Mouse (Mus musculus): Measurements from ENCODE around the gene 4930402H24Rik.

4930402H24Rik gene

DNA sequence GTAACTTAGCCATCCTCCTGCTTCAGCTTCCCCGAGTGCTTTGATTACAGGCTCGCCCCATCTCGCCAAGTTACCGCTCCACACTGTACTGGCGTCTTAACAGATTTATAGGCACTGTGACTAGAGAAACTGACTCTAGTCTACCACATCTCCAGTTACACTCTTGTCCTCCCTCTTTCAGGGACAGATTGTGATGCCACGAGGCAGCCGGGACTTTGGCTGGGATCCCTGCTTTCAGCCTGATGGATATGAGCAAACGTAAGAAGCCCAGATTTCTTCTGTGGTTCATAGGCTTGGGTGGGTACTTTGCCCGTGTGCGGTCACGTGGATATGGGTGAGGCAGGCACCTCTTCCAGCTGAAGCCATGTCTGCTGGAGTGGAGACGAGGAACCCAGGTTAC is 227.1 kb downstream of the 4930402H24Rik start:
- in situ Hi-C loops (cut with MboI, MseI): no loop called here

DNA sequence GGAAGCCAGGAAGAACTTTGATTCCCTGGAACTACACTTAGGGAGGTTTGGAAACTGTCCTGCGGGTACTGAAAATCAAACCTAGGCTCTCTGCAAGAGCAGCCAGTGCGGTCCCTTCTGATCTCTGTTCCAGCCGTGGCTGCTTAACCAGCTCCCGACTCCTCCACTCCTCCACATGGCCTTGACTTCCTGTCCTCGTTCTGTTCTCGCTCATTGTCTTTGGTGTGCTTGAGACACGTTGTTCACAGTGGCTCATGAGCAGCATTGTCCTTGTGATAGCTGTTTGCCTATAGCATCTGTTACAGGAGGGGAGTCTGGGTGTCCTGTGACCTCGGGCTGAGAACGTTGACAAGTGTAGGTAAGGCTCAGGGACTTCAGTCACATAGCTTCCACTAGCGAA is 229.0 kb downstream of the 4930402H24Rik start:
- in situ Hi-C loops (cut with MboI, MseI): no loop called here

DNA sequence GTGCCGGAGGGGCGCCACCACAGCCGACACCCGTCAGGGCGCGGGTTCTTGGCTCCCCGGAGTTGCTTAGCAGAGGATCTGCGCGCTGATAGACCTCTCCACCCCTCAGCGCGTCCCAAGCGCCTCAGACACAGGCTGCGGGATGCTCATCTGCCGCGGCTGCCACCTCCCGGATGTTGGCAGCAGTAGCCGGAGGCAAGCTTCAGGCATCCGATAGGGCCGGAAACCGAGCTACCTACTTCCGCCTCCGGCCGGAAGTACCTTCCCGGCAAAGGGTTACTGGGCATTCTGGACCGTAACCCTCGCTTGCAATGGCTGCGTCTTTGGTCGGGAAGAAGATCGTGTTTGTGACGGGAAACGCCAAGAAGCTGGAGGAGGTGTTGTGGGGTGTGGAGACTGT is 238.6 kb downstream of the 4930402H24Rik start, which contains the start of gene Itpa:
TSS of gene Itpa (plus strand) at position 52 of the 400 bp plus-strand sequence.
- in situ Hi-C loops (cut with MboI, MseI): loop anchor here in 1 of 2 experiments (5.0 kb wide), 1 partner anchor 90 kb away; the partner anchor contains the start of gene Oxt

DNA sequence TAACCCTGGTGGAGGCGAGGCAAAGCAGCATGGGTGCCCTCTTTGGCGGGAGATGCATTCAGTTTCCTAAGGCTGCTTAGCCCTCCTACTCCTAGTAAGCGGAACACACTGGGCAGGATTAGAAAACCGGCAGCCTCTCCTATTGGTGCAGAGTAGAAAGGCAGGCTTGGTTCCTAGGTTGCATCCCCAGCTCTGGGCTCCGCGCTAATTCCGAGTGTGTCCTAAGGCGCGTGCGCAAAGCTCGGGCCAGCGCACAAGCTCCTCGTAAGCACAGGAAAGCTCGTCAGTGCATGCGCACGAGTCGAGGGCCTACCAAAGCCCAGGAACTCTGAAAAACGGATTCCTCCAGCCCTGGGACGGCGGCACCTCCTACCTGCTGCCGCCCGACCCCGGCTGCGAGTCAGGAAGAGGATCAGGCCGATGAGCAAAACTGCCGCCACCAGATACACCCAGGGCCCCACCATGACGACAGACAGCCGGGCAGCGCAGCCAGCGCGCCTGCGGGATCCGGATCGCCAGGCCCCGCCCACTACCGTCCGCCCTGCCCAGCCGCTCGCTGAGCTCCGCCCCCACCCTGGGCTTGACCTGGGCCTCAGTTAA is 242.0 kb downstream of the 4930402H24Rik start, which contains the start of gene Ddrgk1:
TSS of gene Ddrgk1 (minus strand) at position 558 of the 600 bp plus-strand sequence.
- in situ Hi-C loops (cut with MboI, MseI): no loop called here

DNA sequence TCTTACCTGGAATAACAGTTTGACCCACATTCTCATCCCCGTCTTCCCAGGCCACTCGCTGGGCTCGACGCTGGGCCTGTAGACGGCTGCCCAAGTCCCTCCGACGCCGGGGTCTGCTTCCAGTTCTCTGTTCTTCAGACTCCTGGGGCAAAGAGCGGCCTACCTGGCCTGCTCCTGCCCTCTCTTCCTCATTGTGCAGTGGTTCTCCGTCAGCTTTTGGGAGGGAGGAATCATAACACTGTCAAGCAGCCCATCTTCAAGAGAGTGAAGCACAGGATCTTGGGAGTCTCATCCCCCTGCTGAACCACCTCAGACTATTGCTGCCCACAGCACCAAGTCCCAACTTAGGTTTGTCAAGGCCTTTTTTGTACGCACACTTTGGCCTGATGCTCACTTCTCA is 242.9 kb downstream of the 4930402H24Rik start:
- in situ Hi-C loops (cut with MboI, MseI): no loop called here

DNA sequence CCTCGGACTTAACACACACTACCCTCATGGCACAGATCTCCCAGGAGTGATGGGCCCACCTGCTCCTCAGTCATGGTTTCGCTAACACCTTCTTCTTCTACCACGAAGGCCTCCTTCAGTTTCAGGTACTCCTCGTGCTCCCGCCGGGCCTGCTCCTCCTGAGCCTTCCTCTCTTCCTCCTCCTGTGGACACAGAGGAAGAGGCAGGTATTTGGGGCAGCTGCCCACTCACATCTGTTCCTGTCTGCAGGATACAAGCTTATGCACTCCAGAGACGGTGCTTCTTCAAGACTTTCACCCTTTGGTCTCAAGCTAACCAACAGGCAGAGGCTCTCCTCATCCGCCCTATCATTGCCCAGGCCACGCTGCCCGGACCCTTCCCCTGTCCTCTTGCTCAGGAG is 247.7 kb downstream of the 4930402H24Rik start:
- in situ Hi-C loops (cut with MboI, MseI): no loop called here

DNA sequence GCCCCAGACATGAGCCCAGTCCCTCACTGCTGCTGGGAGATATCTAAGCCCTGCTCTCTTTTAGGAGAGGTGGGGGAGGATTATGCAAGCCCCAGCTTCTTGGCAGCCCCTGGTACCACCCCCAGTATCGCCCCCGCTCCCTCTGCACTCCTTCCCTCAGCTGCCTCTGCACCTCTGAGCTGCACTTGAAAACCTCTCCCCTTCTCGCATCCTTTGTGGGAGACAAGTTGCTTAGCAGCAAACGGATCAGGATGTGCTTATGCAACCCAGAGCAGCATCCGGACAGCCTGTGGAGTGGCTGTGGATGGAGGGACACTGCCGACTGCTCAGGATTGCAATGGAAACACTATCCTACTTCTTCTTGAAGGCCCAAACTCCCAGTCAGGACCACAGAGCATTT is 248.7 kb downstream of the 4930402H24Rik start:
- in situ Hi-C loops (cut with MboI, MseI): no loop called here

DNA sequence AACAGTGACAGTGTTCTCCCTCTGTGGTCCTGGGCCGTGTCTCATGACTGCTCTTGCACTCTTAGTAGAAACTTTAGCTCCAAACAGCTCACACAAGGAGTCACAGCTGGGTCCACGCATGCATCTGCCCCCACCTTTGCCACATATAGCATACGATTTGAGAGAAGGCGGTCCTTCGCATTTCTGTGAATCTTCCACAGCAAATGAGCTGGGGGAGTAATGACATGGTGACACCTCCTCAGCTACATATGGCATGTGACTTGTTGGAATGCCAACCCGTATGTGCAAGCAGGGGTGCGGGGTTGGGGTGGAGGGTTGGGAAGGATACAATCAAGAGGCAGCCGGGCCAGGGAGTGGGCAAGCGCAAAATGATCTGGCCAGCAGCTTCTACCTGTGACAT is 249.7 kb downstream of the 4930402H24Rik start:
- in situ Hi-C loops (cut with MboI, MseI): no loop called here

Measured in T-helper 17 cell (primary cell).